Mouse (Mus musculus): ENCODE measurements around the gene Csf2rb.
"Not testable (repeated sequence)": the region's sequence is repeated elsewhere in the genome, so short reads cannot be mapped to it uniquely, and the experiment has no call there.

- TF ChIP-seq CTCF (IDR thresholded peaks at IDR 0.05; ENCODE audit: low read depth); EP300 (optimal IDR thresholded peaks at IDR 0.05): not testable (repeated sequence)
Observed at GRCm38 (mm10) chr15:78312421-78313233, 12.9 kb upstream of the Csf2rb start.

Measured in stomach, postnatal 0 days (tissue).